Mouse (Mus musculus) CH12.LX (cell line): Measurements from ENCODE around the gene Enpp7. TPM values are rescaled to one million over a fixed set of nuclear protein-coding genes. Genes with fewer than 3 reads are reported as not detected.

Experiments
- DNase-seq: peaks from one replicate; pipeline ENCODE4 v3.0.0-alpha.2; 2013; ENCODE audit errors: extremely low read depth
- H3K27ac ChIP-seq: 2 replicates; pipeline ENCODE4 v1.5.1; 2012; ENCODE audit warnings: low read depth, mild to moderate bottlenecking, control low read depth, moderate library complexity; ENCODE audit not compliant: insufficient read depth
- H3K27me3 ChIP-seq: replicated peaks from 2 replicates; pipeline ENCODE3; 2012; ENCODE audit warnings: inconsistent platforms
- H3K36me3 ChIP-seq, 2 experiments: replicated peaks in 1 of 2; 2 replicates each; pipeline versions ENCODE3 to v1.6.1; 2012; ENCODE audit warnings: inconsistent platforms in 1 of 2, low read length in 1 of 2, mild to moderate bottlenecking in 1 of 2, mixed read lengths in 1 of 2, moderate library complexity in 1 of 2; ENCODE audit not compliant: control insufficient read depth in 1 of 2, insufficient read depth in 1 of 2
- H3K4me1 ChIP-seq, 2 experiments: 2 replicates each; pipeline ENCODE4 v1.6.1; 2012; ENCODE audit warnings: inconsistent platforms in 1 of 2, moderate library complexity in 1 of 2; ENCODE audit not compliant: insufficient read depth in 2 of 2, control insufficient read depth in 1 of 2
- H3K4me2 ChIP-seq: 2 replicates; pipeline ENCODE4 v1.6.1; 2012; ENCODE audit warnings: low read depth, mild to moderate bottlenecking, control low read depth; ENCODE audit not compliant: poor library complexity, insufficient read depth, severe bottlenecking
- H3K4me3 ChIP-seq, 3 experiments: fragments of 150-350 bp in 1 of 3; sonication (generic) in 1 of 3; replicated peaks in 1 of 3; 2 replicates each; pipeline versions ENCODE3 to v1.5.1; 2011 to 2012; ENCODE audit warnings: low read depth in 2 of 3, low read length in 2 of 3, mild to moderate bottlenecking in 2 of 3, moderate library complexity in 2 of 3, control low read depth in 1 of 3, improper control_type of control experiment in 1 of 3, inconsistent platforms in 1 of 3, mixed read lengths in 1 of 3; ENCODE audit not compliant: poor library complexity in 1 of 3
- H3K79me2 ChIP-seq: replicated peaks from 2 replicates; pipeline ENCODE4 v1.6.1; 2012; ENCODE audit warnings: mild to moderate bottlenecking, moderate library complexity; ENCODE audit not compliant: control insufficient read depth, poor library complexity, insufficient read depth, severe bottlenecking; ENCODE audit errors: extremely low read depth
- H3K9ac ChIP-seq: 2 replicates; pipeline ENCODE4 v1.6.1; 2012; ENCODE audit warnings: low read depth, mild to moderate bottlenecking, control low read depth, moderate library complexity; ENCODE audit not compliant: insufficient read depth
- H3K9me3 ChIP-seq: replicated peaks from 2 replicates; pipeline ENCODE3; 2012; ENCODE audit warnings: low read length, inconsistent platforms, mixed read lengths
- BHLHE40 ChIP-seq: IDR thresholded peaks from 2 replicates; pipeline ENCODE4 v1.6.1; 2011; ENCODE audit warnings: mild to moderate bottlenecking, low read depth, low read length, improper control_type of control experiment
- E2F4 ChIP-seq: IDR thresholded peaks from 2 replicates; pipeline ENCODE4 v1.6.1; 2011; ENCODE audit warnings: low read depth, low read length, improper control_type of control experiment; ENCODE audit not compliant: insufficient replicate concordance
- GABPA ChIP-seq: IDR thresholded peaks from 2 replicates; pipeline ENCODE4 v1.6.1; 2012; ENCODE audit warnings: low read depth, low read length, improper control_type of control experiment, inconsistent platforms; ENCODE audit not compliant: insufficient replicate concordance
- JUN ChIP-seq: IDR thresholded peaks from 2 replicates; pipeline ENCODE4 v1.6.1; 2011; ENCODE audit warnings: low read depth, mild to moderate bottlenecking, low read length, improper control_type of control experiment, moderate library complexity; ENCODE audit not compliant: insufficient read depth
- MAFK ChIP-seq: IDR thresholded peaks from 2 replicates; pipeline ENCODE4 v1.6.1; 2011; ENCODE audit warnings: low read length, improper control_type of control experiment; ENCODE audit not compliant: insufficient replicate concordance
- MEF2A ChIP-seq: IDR thresholded peaks from 2 replicates; pipeline ENCODE4 v1.6.1; 2014; ENCODE audit warnings: low read depth, mild to moderate bottlenecking, inconsistent platforms, low read length, improper control_type of control experiment, borderline replicate concordance
- MXI1 ChIP-seq: IDR thresholded peaks from 2 replicates; pipeline ENCODE4 v1.6.1; 2011; ENCODE audit warnings: mild to moderate bottlenecking, low read depth, low read length, improper control_type of control experiment
- NELFE ChIP-seq: IDR thresholded peaks from 2 replicates; pipeline ENCODE4 v1.6.1; 2011; ENCODE audit warnings: low read depth, low read length, improper control_type of control experiment
- POLR2A ChIP-seq: IDR thresholded peaks from 2 replicates; pipeline ENCODE4 v1.6.1; 2011; ENCODE audit warnings: low read depth, mild to moderate bottlenecking, improper control_type of control experiment, low read length
- POLR2AphosphoS2 ChIP-seq: IDR thresholded peaks from 2 replicates; pipeline ENCODE4 v1.6.1; 2011; ENCODE audit warnings: low read depth, low read length, improper control_type of control experiment
- RAD21 ChIP-seq: IDR thresholded peaks from 2 replicates; pipeline ENCODE4 v1.6.1; 2011; ENCODE audit warnings: low read depth, mild to moderate bottlenecking, low read length, improper control_type of control experiment, moderate library complexity
- RCOR1 ChIP-seq: conservative IDR thresholded peaks from 2 replicates; pipeline ENCODE4 v1.6.1; 2012; ENCODE audit warnings: low read depth, mild to moderate bottlenecking, inconsistent platforms, low read length, improper control_type of control experiment
- SIN3A ChIP-seq: IDR thresholded peaks from 2 replicates; pipeline ENCODE4 v1.6.1; 2012; ENCODE audit warnings: low read length, improper control_type of control experiment, inconsistent platforms
- SMC3 ChIP-seq: IDR thresholded peaks from 2 replicates; pipeline ENCODE4 v1.6.1; 2011; ENCODE audit warnings: low read depth, low read length, improper control_type of control experiment
- TBP ChIP-seq: conservative IDR thresholded peaks from 2 replicates; pipeline ENCODE4 v1.6.1; 2011; ENCODE audit warnings: low read depth, low read length, improper control_type of control experiment
- UBTF ChIP-seq: IDR thresholded peaks from 2 replicates; pipeline ENCODE4 v1.6.1; 2012; ENCODE audit warnings: low read depth, mild to moderate bottlenecking, inconsistent platforms, low read length, improper control_type of control experiment, moderate library complexity
- USF1 ChIP-seq: IDR thresholded peaks from 2 replicates; pipeline ENCODE4 v1.6.1; 2014; ENCODE audit warnings: low read depth, mild to moderate bottlenecking, inconsistent platforms, low read length, improper control_type of control experiment
- USF2 ChIP-seq: conservative IDR thresholded peaks from 2 replicates; pipeline ENCODE4 v1.6.1; 2011; ENCODE audit warnings: low read depth, low read length, improper control_type of control experiment
- ZC3H11A ChIP-seq: IDR thresholded peaks from 2 replicates; pipeline ENCODE4 v1.6.1; 2012; ENCODE audit warnings: low read depth, mild to moderate bottlenecking, inconsistent platforms, low read length, improper control_type of control experiment
- ZKSCAN1 ChIP-seq: IDR thresholded peaks from 2 replicates; pipeline ENCODE4 v1.6.1; 2012; ENCODE audit warnings: low read depth, inconsistent platforms, low read length, improper control_type of control experiment, borderline replicate concordance
- ZMIZ1 ChIP-seq: IDR thresholded peaks from 2 replicates; pipeline ENCODE4 v1.6.1; 2012; ENCODE audit warnings: low read depth, mild to moderate bottlenecking, inconsistent platforms, low read length, improper control_type of control experiment
- dilution Hi-C: fragments of 300-500 bp; cut with MboI; formaldehyde crosslinking; loops from 2 replicates; pipeline ENCODE4 v1.14.3; 2020; ENCODE audit warnings: low sequenced_read_pairs; ENCODE audit not compliant: extremely low pct_unique_long_range_greater_than_20kb, extremely low pct_ligation_motif_present
- in situ Hi-C: fragments of 300-500 bp; cut with MboI; formaldehyde crosslinking; loops from 3 replicates; pipeline ENCODE4 v1.14.3; 2019; ENCODE audit warnings: low sequenced_read_pairs, low pct_ligation_motif_present, low pct_unique_long_range_greater_than_20kb, mixed read lengths
- polyA plus RNA-seq: library from polyadenylated mRNA; unstranded; fragments of >175 nt; gene quantifications from 2 replicates; pipeline ENCODE4 v1.2.1, GENCODE M21; 2012; ENCODE audit warnings: low read depth; ENCODE audit not compliant: insufficient read length
- total RNA-seq, 2 experiments: library from RNA; depleted of rRNA; stranded (reverse); fragments of 300-350 nt in 1 of 2; fragments of >200 nt in 1 of 2; gene quantifications; 2 replicates each; pipeline ENCODE4 v1.2.3; 2012 to 2014

Gene Enpp7
- total and polyA plus RNA-seq, 3 experiments, result not detected

DNA sequence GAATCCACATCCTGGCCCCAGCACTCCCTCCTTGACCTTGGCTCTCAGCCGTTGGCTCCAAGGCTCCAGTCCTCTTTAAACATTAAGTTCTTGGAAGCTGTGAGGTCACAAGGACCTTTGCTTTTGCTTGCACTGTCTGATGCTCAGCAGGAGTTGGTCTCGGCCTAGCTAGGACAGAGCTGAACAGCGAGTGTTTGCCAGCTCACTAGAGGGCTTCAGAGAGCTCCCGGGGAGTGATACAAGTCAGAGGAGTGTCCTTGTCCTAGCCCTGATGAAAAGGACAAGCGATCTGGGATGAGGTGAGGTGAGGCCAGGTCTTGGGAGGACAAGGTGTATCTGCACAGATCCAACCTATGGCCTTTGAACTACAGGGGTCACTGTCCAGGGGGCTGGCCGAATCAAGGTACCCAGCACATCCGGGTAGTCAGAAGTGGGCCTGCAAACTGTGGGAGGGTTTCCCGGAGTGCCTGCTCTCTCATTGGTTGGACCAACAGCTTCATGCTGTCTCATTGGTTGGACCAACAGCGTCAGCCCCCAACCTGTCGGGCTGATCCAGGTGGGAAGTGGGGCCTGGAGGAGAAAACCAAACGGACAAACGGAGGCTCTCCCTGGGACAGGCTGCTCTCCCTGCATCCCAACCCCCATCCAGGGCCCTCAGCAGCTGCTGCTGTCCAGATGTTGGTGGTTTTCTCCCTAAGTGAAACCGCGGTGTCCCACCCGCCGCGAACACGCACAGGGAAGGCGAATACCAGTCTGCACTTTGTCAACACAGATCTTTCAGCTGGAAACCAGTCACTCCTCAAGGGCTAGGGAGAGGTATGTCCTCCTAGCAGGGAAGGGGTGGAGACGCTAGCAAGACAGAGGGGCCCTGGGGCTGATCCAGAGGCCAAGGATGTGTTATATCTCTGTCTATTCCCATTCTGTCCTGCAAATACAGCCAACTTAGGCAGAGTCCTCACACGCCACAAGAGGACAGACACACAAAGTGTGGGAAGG lies 19.8 kb downstream of the Enpp7 start:
- Histone ChIP-seq H3K4me1 (peaks cover 10 to 13% of the 10 kb centered on the region in 2 experiments; a peak in 3 of 4 replicates), H3K9ac (no peak overlapping the region), H3K27ac (no peak overlapping the region), H3K4me2 (no peak overlapping the region), H3K4me3 (no peak overlapping the region), H3K36me3 (no peaks in the 10 kb centered on the region), H3K27me3 (peaks cover 83% of the 10 kb centered on the region), H3K9me3 (peaks cover 31% of the 10 kb centered on the region), H3K79me2 (no peaks in the 10 kb centered on the region)
- in situ Hi-C loops, result no loop called here
- no peak for TF ChIP-seq JUN
- no peak for TF ChIP-seq ZC3H11A
- TF ChIP-seq SMC3, result no peak
- TF ChIP-seq NELFE, result no peak
- TF ChIP-seq ZMIZ1, result no peak
- TF ChIP-seq POLR2AphosphoS2, result no peak
- no peak for TF ChIP-seq USF2
- no peak for TF ChIP-seq MXI1
- no peak for TF ChIP-seq ZKSCAN1
- no peak for TF ChIP-seq E2F4
- no peak for TF ChIP-seq RCOR1
- TF ChIP-seq TBP, result no peak
- no peak for TF ChIP-seq MEF2A
- TF ChIP-seq SIN3A, result no peak
- no peak for TF ChIP-seq RAD21
- dilution Hi-C loops, result no loop called here
- no peak for DNase-seq

DNA sequence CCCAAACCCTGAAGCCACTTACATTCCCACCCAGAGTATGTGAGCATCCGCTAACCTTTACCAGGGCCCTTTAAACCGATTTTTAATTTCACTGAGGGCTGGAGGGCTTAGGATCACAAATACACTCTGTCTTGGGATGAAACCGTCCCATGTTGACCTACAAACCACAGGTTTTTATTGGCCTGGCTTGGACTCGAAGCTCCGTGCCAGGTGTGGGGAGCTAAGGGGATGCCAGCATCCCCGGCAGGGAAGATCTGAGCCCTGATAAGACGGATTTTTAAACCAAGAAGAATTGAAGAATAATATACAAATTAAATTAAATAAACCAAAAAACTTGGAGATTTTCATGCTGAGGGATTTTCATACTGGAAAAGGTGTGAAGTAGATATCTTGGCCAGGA lies 26.5 kb downstream of the Enpp7 start:
- Histone ChIP-seq H3K27ac (no peak overlapping the region), H3K4me3 (no peak overlapping the region), H3K4me2 (no peak overlapping the region), H3K9me3 (peaks cover 5% of the 10 kb centered on the region), H3K79me2 (no peaks in the 10 kb centered on the region), H3K4me1 (0 out of 4 replicates have a peak, but pooled peaks cover 0 to 3% of the 10 kb centered on the region in 2 experiments), H3K27me3 (peaks cover 83% of the 10 kb centered on the region), H3K9ac (no peak overlapping the region), H3K36me3 (no peaks in the 10 kb centered on the region)
- in situ Hi-C loops, result no loop called here
- dilution Hi-C loops, result no loop called here
- TF ChIP-seq MAFK (no peak), SIN3A (no peak), MXI1 (no peak), NELFE (no peak), BHLHE40 (no peak), POLR2A (no peak), GABPA (no peak), UBTF (no peak), JUN (no peak), USF1 (no peak), ZKSCAN1 (no peak)
- no peak for DNase-seq
